Mouse (Mus musculus) mature B cell (primary cell): ENCODE data around the gene Acp4.
"Not testable (repeated sequence)": the region's sequence is repeated elsewhere in the genome, so short reads cannot be mapped to it uniquely, and the experiment has no call there.

ENCODE experiments used
- in situ Hi-C: fragments of 300-500 bp; cut with MboI; formaldehyde crosslinking; loops from 2 replicates; pipeline ENCODE4 v1.14.3; 2019

Gene Acp4

DNA sequence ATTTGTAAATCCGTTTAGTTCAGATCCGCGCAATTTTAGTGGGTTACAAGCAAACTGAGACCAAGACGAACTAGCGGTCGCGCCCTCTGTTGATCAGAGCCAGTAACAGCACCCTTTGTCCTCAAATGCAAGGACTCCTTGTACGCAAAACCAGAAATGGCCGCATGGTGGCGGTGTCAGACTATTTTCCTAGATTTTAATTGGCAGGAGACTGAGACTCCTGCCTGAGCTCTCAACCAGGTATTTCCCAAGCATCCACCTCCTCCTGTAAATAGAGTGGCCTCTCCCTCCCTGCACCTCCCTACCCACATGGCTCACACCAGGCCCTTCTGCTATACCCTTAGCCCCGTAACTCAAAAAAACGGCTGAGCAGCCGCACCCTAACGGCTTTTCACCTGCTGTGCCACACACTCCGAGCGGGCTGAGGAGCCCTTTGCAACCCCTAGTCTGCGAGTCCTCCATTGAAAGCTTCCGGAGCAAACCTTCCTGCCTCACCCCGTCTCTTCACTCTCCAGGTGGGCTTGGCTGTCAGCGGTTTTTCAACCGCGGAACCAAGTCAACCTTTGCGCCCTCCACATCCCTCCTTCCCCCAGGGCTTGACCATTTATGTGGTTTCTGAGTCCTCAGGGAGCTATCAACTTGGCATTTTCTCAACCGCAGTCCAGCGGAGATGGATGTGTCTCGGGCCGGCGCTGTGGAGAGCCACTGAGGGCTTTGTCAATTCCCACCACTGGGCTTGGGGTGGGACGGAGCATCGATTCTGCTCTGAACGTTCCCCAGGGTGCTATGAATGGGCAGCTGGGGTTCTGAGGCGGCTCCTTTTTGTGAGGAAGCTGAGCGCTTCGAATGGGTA, 5.8 kb upstream of the Acp4 start:
- in situ Hi-C loops, result loop anchor here (5.0 to 25.0 kb wide), 2 partner anchors 79 to 224 kb away; partner anchors contain the start of genes Emc10 and Fam71e1

DNA sequence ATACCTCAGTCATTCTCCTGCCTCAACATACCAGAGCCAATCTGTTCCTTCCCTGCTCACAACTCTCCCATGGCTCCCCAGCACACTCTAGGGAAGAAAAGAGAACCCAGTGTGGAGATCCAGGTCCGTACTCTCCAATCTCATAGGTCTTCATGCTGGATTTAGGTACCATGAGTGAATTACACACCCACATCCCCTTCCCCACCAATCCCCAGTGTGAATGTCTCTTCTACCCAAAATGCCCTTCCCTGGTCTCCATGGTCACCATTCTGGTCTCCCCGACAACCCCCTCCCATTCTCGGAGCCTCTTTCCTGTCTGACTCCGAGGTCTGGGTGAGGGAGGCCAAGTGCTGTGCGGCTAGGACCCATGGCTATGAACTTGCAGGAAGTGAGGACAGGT, 4.0 kb upstream of the Acp4 start, which contains the start of gene Gm15517:
Gene Gm15517, plus strand, starts transcription at position 301 of the 400 bp plus-strand sequence.
- in situ Hi-C loops, result loop anchor here (5.0 to 25.0 kb wide), 2 partner anchors 81 to 226 kb away; partner anchors contain the start of genes Emc10 and Fam71e1

GRCm38 (mm10) chr7:44260410-44260809, 3.2 kb upstream of the Acp4 start:
- in situ Hi-C loops, result loop anchor here (5.0 to 25.0 kb wide), 2 partner anchors 82 to 227 kb away; partner anchors contain the start of genes Emc10 and Fam71e1

- in situ Hi-C loops, result loop anchor here (25.0 kb wide), 1 partner anchor 232 kb away; the partner anchor contains the start of genes Emc10 and Fam71e1
Measured at GRCm38 (mm10) chr7:44254930-44255329, 2.2 kb downstream of the Acp4 start.

GRCm38 (mm10) chr7:44253023-44253616, 4.1 kb downstream of the Acp4 start:
- in situ Hi-C loops, result loop anchor here (25.0 kb wide), 1 partner anchor 234 kb away; the partner anchor contains the start of genes Emc10 and Fam71e1

GRCm38 (mm10) chr7:44250732-44251275, 6.4 kb downstream of the Acp4 start:
- in situ Hi-C loops, result loop anchor here (25.0 kb wide), 1 partner anchor 236 kb away; the partner anchor contains the start of genes Emc10 and Fam71e1

DNA sequence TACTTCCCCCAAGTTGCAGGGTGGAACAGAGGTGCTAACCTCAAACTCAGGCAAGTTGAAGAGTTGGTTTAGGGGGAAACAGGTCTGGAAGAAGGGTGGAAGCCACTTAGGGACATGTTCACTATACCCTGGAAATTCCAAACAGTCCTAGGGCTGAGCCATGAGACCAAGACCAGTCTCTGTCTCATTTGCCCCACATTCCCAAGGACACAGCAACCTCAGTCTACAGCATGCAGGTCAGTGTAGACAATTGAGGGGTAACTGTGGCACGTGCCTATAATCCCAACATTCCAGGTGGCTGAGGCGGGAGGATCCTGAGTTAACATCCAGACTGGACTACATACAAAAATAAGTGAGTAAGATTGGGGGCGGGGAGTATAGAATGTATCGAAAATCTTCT, 7.9 kb downstream of the Acp4 start:
- in situ Hi-C loops, result no loop called here

- in situ Hi-C loops, result no loop called here
Measured at GRCm38 (mm10) chr7:44247971-44248370, 9.2 kb downstream of the Acp4 start.

DNA sequence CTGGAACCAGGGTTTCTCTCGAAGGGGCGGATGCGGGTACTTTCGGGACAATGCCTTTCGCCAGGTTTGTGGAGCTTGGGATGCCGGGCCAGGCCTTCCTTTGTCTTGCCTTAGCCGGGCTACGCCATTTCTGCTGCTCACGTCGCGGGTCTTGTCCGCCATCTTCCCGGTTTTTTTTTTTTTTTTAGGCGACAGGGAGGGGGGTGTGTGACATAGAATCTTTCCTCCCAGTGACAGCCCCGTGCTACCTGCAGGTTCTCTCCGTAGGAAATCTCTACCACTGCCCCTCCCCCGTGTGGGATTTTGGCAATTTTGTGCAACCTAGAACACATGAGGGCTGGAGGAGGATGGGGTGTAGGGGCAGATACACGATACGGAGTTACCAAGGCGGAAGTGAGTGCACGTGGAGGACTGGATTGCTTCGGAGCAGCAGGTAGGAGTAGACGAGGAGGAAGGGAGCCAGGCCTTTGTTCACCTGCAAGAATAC, 10.2 kb downstream of the Acp4 start:
- in situ Hi-C loops, result no loop called here

DNA sequence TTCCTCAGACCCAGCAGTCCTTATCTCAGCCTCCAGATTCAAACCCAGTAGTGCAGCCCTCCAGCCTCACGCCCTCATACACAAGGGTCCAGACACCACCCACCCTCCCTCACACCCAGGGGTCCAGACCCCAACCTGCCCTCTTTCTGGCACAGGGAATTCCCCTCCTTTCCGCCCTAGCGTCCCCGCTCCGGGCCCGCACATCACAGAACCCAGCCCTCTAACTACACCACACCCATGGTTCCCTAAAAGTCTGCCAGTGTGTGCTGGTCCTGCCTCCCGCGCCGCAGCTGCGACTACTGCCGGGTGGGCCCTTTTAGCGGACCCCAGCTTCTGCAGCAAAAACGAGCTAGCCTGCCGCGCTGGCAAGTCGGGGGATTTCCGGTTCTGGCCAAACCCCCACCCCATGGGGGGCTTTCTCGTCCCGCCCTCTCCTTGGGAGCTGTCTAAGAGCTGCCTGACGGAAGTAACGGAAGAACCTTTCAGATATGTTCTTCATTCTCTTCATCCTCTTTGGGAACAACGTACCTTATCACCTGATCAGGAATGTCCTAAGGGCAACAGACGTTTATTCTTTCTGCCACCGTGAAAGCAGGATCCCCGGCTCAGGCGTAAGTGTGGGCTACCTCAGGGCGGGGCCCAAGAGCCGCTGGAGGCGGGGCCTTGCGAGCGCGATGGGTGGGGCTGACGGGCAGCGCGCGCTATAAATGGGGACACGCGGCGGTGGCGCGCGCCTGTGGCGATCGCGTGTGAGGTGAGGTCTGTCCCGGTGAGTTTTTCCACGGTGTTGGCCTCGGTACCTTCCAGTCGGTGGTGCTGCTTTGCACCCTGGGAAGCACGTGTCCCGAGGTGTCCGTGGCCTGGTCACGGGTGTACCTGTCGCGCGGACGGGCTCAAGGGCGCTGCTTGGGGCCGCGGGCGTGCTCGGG, 10.9 kb downstream of the Acp4 start, which contains the start of the genes 1700028J19Rik and 2410002F23Rik:
Gene 1700028J19Rik, minus strand, starts transcription at position 641 of the 929 bp plus-strand sequence.
Gene 2410002F23Rik, plus strand, starts transcription at position 668 of the 929 bp plus-strand sequence.
- in situ Hi-C loops, result no loop called here

- in situ Hi-C loops, result no loop called here
Measured at GRCm38 (mm10) chr7:44244080-44244479, 13.1 kb downstream of the Acp4 start.

DNA sequence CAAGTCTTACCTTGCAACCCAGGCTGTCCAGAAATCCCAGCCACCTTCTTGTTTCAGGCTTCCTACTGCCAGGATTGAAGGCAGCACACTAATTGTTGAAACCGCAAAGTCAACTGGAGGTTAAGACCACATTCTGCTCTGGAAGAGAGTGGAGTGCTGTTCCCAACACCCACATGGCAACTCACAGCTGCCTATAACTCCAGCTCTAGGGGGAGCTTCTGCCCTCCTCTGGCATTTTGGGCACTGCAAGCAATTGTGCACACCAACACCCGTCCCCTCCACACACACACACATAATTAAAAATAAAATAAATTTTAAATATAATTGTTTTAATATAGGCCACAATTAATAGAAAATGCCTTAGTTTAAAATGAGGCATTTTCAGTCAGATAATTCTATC, 16.0 kb downstream of the Acp4 start:
- in situ Hi-C loops, result no loop called here

DNA sequence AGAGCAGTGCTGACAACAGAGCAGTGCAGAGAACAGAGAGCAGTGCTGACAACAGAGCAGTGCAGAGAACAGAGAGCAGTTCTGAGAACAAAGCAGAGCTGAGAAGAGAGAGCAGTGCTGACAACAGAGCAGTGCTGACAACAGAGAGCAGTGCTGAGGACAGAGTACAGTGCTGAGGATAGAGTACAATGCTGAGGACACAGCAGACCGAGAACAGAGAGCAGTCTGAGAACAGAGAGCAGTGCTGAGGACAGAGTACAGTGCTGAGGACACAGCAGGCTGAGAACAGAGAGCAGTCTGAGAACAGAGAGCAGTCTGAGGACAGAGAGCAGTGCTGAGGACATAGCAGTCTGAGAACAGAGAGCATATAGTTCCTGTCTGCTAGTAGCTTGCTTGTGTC, 16.5 kb downstream of the Acp4 start:
- in situ Hi-C loops, result no loop called here

DNA sequence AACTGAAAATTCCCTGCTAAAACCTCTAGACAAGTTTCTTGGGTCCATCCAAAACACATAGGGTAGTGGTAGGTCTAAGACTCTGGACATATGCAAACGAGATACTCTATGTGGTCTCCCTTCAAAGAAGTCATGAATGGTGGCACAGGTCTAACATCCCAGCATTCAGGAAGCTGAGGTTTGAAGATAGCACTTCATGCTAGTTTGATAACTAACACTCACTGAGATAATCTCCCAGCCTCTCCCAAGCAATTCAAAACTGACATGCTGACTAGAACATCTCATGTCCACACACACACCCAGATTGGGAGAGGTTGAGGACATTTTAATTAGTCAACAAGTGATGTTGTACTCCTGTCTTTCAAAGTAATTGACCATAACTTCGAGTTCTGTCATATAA, 17.3 kb downstream of the Acp4 start:
- in situ Hi-C loops, result no loop called here

DNA sequence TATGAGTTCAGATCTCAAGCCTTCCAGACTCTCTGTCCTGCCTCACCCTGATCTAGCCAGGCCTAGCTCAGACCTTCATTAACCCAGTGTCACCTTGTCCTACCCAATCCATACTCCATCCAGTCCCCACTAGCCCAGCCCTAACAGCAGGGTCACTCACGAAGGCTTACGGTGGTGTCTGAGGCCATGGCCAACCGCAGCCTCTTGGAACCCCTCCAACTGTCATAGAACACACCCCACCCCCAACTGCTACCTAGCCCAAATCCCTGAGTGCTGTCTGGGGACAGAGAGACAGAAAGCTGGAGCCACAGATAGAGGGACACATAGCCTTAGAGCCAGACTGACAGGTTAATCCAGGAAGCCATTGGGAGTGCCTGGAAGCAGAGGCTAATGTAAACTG, 21.3 kb downstream of the Acp4 start, which contains the start of gene Gm36864:
Gene Gm36864, plus strand, starts transcription at position 269 of the 400 bp plus-strand sequence.
- in situ Hi-C loops, result no loop called here

DNA sequence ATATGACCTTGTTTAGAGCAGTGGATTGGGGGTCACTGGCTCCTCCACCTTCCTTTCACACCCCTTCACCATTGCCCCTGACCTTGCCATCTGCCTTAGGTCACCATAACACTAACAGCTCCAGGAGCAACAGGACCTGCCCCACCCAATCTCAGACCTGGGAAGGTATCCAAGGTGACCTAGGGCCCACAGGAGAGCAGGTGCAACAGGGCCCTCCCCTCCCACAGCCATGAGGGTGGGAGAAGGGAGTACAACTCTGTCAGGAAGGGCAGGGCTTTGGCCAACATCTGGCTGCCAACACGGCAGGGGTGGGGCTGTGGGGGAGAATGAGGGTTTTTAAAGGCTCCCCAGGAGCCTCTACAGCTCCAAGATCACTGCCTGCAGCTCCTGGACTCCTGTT, 32.1 kb downstream of the Acp4 start, which contains the start of gene Klk1:
Gene Klk1, plus strand, starts transcription at position 285 of the 400 bp plus-strand sequence.
- in situ Hi-C loops, result no loop called here

GRCm38 (mm10) chr7:44222335-44222734, 34.8 kb downstream of the Acp4 start:
- in situ Hi-C loops, result not testable (repeated sequence)

- in situ Hi-C loops, result not testable (repeated sequence)
Measured at GRCm38 (mm10) chr7:44221601-44222000, 35.6 kb downstream of the Acp4 start.

DNA sequence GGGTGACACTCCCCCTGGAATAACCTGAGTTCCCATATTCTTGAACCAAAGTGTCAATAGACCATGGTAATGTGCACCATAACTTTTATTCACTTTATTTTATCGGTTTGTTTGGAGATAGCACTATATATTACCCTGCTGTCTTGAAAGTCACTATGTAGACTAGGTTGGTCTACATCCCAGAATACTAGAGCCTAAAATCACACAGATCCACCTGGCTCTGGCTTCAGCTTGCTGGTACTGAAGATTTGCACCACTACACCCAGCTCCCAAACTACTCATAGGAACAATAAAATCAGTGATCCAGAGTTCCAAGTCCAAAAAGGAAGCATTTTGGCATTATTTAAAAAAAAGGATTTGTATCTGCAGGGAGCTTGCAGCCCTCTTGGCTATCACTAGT, 41.5 kb downstream of the Acp4 start, which contains the start of gene Klk1b5:
Gene Klk1b5, plus strand, starts transcription at position 301 of the 400 bp plus-strand sequence.
- in situ Hi-C loops, result no loop called here

DNA sequence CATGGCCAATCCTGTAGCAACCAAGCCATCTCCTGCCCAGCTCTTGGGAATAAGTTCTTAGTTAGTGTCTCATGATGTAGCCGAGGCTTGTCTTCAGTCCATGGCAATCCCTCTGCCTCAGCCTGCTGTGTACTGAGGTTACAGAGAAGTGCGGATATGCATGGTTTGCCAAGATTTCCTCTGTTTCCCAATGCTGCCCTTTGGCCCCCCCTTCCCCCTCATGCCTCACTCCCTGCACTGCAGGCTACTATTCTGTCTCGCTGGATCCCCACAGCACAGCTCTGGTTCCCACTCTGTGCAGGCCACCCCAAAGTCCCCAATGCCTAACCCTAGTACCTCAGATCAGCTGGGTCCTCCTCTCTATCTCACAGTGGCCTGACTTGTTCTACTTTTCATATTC, 48.9 kb downstream of the Acp4 start:
- in situ Hi-C loops, result no loop called here

DNA sequence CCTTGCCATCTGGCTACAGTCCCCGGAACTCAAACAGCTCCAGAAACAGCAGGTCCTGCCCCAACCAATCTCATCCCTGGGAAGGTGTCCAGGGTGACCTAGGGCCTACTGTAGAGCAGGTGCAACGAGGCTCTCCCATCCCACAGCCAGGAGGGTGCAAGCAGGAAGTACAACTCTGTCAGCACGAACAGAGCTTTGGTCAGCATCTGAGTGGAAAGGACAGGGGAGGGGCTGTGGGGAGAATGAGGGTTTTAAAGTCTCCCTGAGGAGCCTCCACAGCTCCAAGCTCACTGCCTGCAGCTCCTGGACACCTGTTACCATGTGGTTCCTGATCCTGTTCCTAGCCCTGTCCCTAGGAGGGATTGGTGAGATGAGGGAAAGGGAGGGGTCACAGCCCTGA, 50.0 kb downstream of the Acp4 start, which contains the start of gene Klk1b4:
Gene Klk1b4, plus strand, starts transcription at position 301 of the 400 bp plus-strand sequence.
- in situ Hi-C loops, result not testable (repeated sequence)
